Mouse (Mus musculus) hindbrain, embryonic 12.5 days (tissue): ENCODE results near the gene Tom1l2. TPM values are rescaled to one million over a fixed set of nuclear protein-coding genes. Genes with fewer than 3 reads are reported as not detected.

Source experiments
- ATAC-seq: fragments of 200-750 bp; cut with Nextera tagmentation; 2 replicates; pipeline ENCODE4 v1.8.0; 2017; ENCODE audit warnings: moderate TSS enrichment; ENCODE audit not compliant: low FRiP score
- H3K27ac ChIP-seq: fragments of 300-500 bp; sonication (generic); 2 replicates; pipeline ENCODE4 v1.5.1; 2016; ENCODE audit warnings: mild to moderate bottlenecking
- H3K27me3 ChIP-seq: fragments of 300-500 bp; sonication (generic); 2 replicates; pipeline ENCODE4 v1.6.1; 2016; ENCODE audit warnings: mild to moderate bottlenecking
- H3K36me3 ChIP-seq: fragments of 300-500 bp; sonication (generic); 2 replicates; pipeline ENCODE4 v1.6.1; 2016; ENCODE audit warnings: mild to moderate bottlenecking
- H3K4me1 ChIP-seq: fragments of 300-500 bp; sonication (generic); 2 replicates; pipeline ENCODE4 v1.6.1; 2016
- H3K4me2 ChIP-seq: fragments of 300-500 bp; sonication (generic); replicated peaks from 2 replicates; pipeline ENCODE4 v1.6.1; 2016; ENCODE audit warnings: mild to moderate bottlenecking
- H3K4me3 ChIP-seq: fragments of 300-500 bp; sonication (generic); 2 replicates; pipeline ENCODE4 v1.5.1; 2016; ENCODE audit warnings: mild to moderate bottlenecking
- H3K9ac ChIP-seq: fragments of 300-500 bp; sonication (generic); 2 replicates; pipeline ENCODE4 v1.6.1; 2016; ENCODE audit warnings: mild to moderate bottlenecking, moderate library complexity
- H3K9me3 ChIP-seq: fragments of 300-500 bp; sonication (generic); replicated peaks from 2 replicates; pipeline ENCODE4 v1.6.1; 2016; ENCODE audit warnings: mild to moderate bottlenecking
- WGBS: fragments of 180-500 bp; shearing (Covaris S2); methylation state at CpG from one replicate; pipeline ENCODE4 v1.1.7; 2016; 5-methylcytosine and 5-hydroxymethylcytosine counted together
- polyA plus RNA-seq: library from polyadenylated mRNA; unstranded; fragments of >200 nt; fragmentation: Nextera tagmentation; extraction: Ambion mirVana; gene quantifications from 2 replicates; pipeline ENCODE4 v1.2.1, GENCODE M21; 2016

The Tom1l2 gene
- polyA plus RNA-seq, 1 experiment from 2014 or later = 40.8 TPM

GRCm38 (mm10) chr11:60338291-60338690 lies 14.4 kb downstream of the Tom1l2 start:
- Histone ChIP-seq H3K27me3 (no peaks in the 10 kb centered on the region), H3K4me3 (no peak overlapping the region), H3K27ac (no peak overlapping the region), H3K9me3 (no peaks in the 10 kb centered on the region), H3K4me1 (no peaks in the 10 kb centered on the region), H3K4me2 (no peak overlapping the region), H3K36me3 (no peaks in the 10 kb centered on the region), H3K9ac (no peak overlapping the region)
- no peak for ATAC-seq
- 67% methylated on average over 4 of the region's 4 CpGs for WGBS

- no peak for ATAC-seq
- Histone ChIP-seq H3K4me3 (no peak overlapping the region), H3K4me1 (no peaks in the 10 kb centered on the region), H3K4me2 (no peak overlapping the region), H3K27ac (no peak overlapping the region), H3K27me3 (no peaks in the 10 kb centered on the region), H3K36me3 (no peaks in the 10 kb centered on the region), H3K9ac (no peak overlapping the region), H3K9me3 (no peaks in the 10 kb centered on the region)
- WGBS = 65% methylated on average over 2 of the region's 2 CpGs
Observed at GRCm38 (mm10) chr11:60335771-60336170, 16.9 kb downstream of the Tom1l2 start.

- Histone ChIP-seq H3K36me3 (no peaks in the 10 kb centered on the region), H3K9ac (no peak overlapping the region), H3K4me3 (no peak overlapping the region), H3K4me1 (no peaks in the 10 kb centered on the region), H3K27me3 (no peaks in the 10 kb centered on the region), H3K4me2 (no peak overlapping the region), H3K27ac (no peak overlapping the region), H3K9me3 (no peaks in the 10 kb centered on the region)
- 67% methylated on average over 3 of the region's 3 CpGs for WGBS
- no peak for ATAC-seq
Observed at GRCm38 (mm10) chr11:60334124-60334523, 18.6 kb downstream of the Tom1l2 start.

GRCm38 (mm10) chr11:60333461-60333860 lies 19.2 kb downstream of the Tom1l2 start:
- ATAC-seq = no peak
- H3K27ac ChIP-seq = no peak overlapping the region
- no peaks in the 10 kb centered on the region for H3K36me3 ChIP-seq
- no peaks in the 10 kb centered on the region for H3K27me3 ChIP-seq
- 81% methylated on average over 5 of the region's 5 CpGs for WGBS
- no peaks in the 10 kb centered on the region for H3K4me1 ChIP-seq
- no peak overlapping the region for H3K9ac ChIP-seq
- no peak overlapping the region for H3K4me2 ChIP-seq
- H3K9me3 ChIP-seq = no peaks in the 10 kb centered on the region
- H3K4me3 ChIP-seq = no peak overlapping the region

- Histone ChIP-seq H3K9me3 (no peaks in the 10 kb centered on the region), H3K4me2 (no peak overlapping the region), H3K36me3 (no peaks in the 10 kb centered on the region), H3K27ac (no peak overlapping the region), H3K27me3 (no peaks in the 10 kb centered on the region), H3K4me3 (no peak overlapping the region), H3K4me1 (no peaks in the 10 kb centered on the region), H3K9ac (no peak overlapping the region)
- no peak for ATAC-seq
- 87% methylated on average over 4 of the region's 4 CpGs for WGBS
Observed at GRCm38 (mm10) chr11:60330551-60330950, 22.2 kb downstream of the Tom1l2 start.

GRCm38 (mm10) chr11:60323731-60324130 lies 29.0 kb downstream of the Tom1l2 start:
- H3K4me2 ChIP-seq = no peak overlapping the region
- no peak overlapping the region for H3K4me3 ChIP-seq
- no peak for ATAC-seq
- peaks cover 20% of the 10 kb centered on the region for H3K4me1 ChIP-seq
- no peaks in the 10 kb centered on the region for H3K27me3 ChIP-seq
- H3K9ac ChIP-seq = no peak overlapping the region
- no peaks in the 10 kb centered on the region for H3K36me3 ChIP-seq
- H3K27ac ChIP-seq = no peak overlapping the region
- H3K9me3 ChIP-seq = no peaks in the 10 kb centered on the region

- peaks cover 29% of the 10 kb centered on the region for H3K4me1 ChIP-seq
- 78% methylated on average over 2 of the region's 2 CpGs for WGBS
- H3K36me3 ChIP-seq = no peaks in the 10 kb centered on the region
- no peak overlapping the region for H3K4me2 ChIP-seq
- no peaks in the 10 kb centered on the region for H3K27me3 ChIP-seq
- H3K9ac ChIP-seq = no peak overlapping the region
- no peak overlapping the region for H3K4me3 ChIP-seq
- peak overlapping the region; percentile 44; the same call in 1 of the 2 replicates for H3K27ac ChIP-seq
- no peaks in the 10 kb centered on the region for H3K9me3 ChIP-seq
- no peak for ATAC-seq
Observed at GRCm38 (mm10) chr11:60321438-60321837, 31.3 kb downstream of the Tom1l2 start.

GRCm38 (mm10) chr11:60320426-60321037 lies 32.2 kb downstream of the Tom1l2 start:
- no peak for ATAC-seq
- no peak overlapping the region for H3K4me3 ChIP-seq
- H3K4me1 ChIP-seq = peaks cover 30% of the 10 kb centered on the region
- peak overlapping the region; percentile 44 for H3K27ac ChIP-seq
- H3K36me3 ChIP-seq = no peaks in the 10 kb centered on the region
- H3K9ac ChIP-seq = no peak overlapping the region
- H3K4me2 ChIP-seq = no peak overlapping the region
- H3K9me3 ChIP-seq = no peaks in the 10 kb centered on the region
- no peaks in the 10 kb centered on the region for H3K27me3 ChIP-seq
- 79% methylated on average over 8 of the region's 8 CpGs for WGBS

GRCm38 (mm10) chr11:60319257-60320066 lies 33.2 kb downstream of the Tom1l2 start:
- H3K4me3 ChIP-seq = no peak overlapping the region
- H3K4me1 ChIP-seq = peaks cover 30% of the 10 kb centered on the region
- H3K36me3 ChIP-seq = no peaks in the 10 kb centered on the region
- no peak overlapping the region for H3K9ac ChIP-seq
- peak overlapping the region; percentile 44 for H3K27ac ChIP-seq
- WGBS = 68% methylated on average over 10 of the region's 10 CpGs
- no peaks in the 10 kb centered on the region for H3K27me3 ChIP-seq
- ATAC-seq = no peak
- H3K9me3 ChIP-seq = no peaks in the 10 kb centered on the region
- no peak overlapping the region for H3K4me2 ChIP-seq

- Histone ChIP-seq H3K4me2 (no peak overlapping the region), H3K4me3 (no peak overlapping the region), H3K9me3 (no peaks in the 10 kb centered on the region), H3K27me3 (no peaks in the 10 kb centered on the region), H3K4me1 (peaks cover 30% of the 10 kb centered on the region), H3K9ac (peak overlapping the region; percentile 29; the same call in 1 of the 2 replicates), H3K36me3 (no peaks in the 10 kb centered on the region), H3K27ac (no peak overlapping the region)
- 68% methylated on average over 5 of the region's 5 CpGs for WGBS
- ATAC-seq = no peak
Observed at GRCm38 (mm10) chr11:60318716-60319115, 34.0 kb downstream of the Tom1l2 start.

GRCm38 (mm10) chr11:60317376-60318102 lies 35.2 kb downstream of the Tom1l2 start:
- no peak overlapping the region for H3K27ac ChIP-seq
- WGBS = 76% methylated on average over 7 of the region's 7 CpGs
- no peak overlapping the region for H3K9ac ChIP-seq
- no peak for ATAC-seq
- no peak overlapping the region for H3K4me2 ChIP-seq
- no peak overlapping the region for H3K4me3 ChIP-seq
- H3K36me3 ChIP-seq = no peaks in the 10 kb centered on the region
- no peaks in the 10 kb centered on the region for H3K9me3 ChIP-seq
- no peaks in the 10 kb centered on the region for H3K27me3 ChIP-seq
- peaks cover 32% of the 10 kb centered on the region for H3K4me1 ChIP-seq

GRCm38 (mm10) chr11:60316883-60317282 lies 35.8 kb downstream of the Tom1l2 start:
- no peak overlapping the region for H3K9ac ChIP-seq
- peaks cover 39% of the 10 kb centered on the region for H3K4me1 ChIP-seq

More at GRCm38 (mm10) chr11:60316883-60317282, 35.8 kb downstream of the Tom1l2 start:
- no peaks in the 10 kb centered on the region for H3K27me3 ChIP-seq
- H3K4me2 ChIP-seq = no peak overlapping the region
- no peak overlapping the region for H3K4me3 ChIP-seq
- H3K36me3 ChIP-seq = no peaks in the 10 kb centered on the region
- ATAC-seq = no peak
- H3K9me3 ChIP-seq = no peaks in the 10 kb centered on the region
- WGBS = 84% methylated on average over 8 of the region's 8 CpGs
- H3K27ac ChIP-seq = no peak overlapping the region
